Mouse (Mus musculus) adrenal gland, adult (tissue): ENCODE measurements at regions not wholly inside any gene's neighbourhood (a gene's known extent, or its start where the extent isn't known, plus 50 kb on each side); places are given as distances from the start of the nearest gene placed in this dataset.

Source experiments
- DNase-seq, 2 experiments: peaks; one replicate each; pipeline ENCODE4 v3.0.0; 2022 to 2023; ENCODE audit warnings: low spot score in 1 of 2; ENCODE audit not compliant: inconsistent age in 2 of 2

DNA sequence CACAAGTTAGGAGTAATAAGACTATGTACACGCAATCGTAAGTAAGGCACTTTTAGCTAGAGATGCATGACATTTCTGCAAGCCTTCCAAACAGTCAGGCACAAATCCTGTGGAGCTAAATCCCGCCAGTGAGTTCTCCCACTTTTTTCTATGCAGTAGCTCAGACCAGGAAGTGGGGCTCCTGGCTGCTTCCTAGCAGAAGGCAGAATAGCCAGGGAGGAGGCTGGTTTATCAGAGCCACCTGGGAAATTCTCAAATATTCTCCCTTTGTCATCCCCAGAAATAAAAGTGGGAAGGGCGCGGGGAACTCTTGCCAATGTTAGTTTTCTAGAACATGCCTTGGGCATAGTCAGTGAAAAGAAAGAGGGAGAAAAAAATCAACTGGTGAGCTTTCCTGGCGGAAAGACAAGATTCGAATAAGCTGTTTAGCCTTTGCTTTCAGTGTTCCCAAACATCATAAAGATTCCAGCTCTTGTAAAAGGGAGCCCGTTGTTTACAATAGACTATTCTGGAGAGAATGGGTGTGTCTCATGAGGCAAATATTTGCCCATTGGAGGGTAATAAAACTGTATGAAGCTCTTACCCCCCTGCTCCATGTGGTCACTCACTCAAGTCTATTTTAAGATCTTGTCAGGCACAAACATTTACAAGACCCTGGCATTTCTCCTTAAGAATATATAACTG, 167.2 kb upstream of the Lef1 start:
- no peak for DNase-seq

DNA sequence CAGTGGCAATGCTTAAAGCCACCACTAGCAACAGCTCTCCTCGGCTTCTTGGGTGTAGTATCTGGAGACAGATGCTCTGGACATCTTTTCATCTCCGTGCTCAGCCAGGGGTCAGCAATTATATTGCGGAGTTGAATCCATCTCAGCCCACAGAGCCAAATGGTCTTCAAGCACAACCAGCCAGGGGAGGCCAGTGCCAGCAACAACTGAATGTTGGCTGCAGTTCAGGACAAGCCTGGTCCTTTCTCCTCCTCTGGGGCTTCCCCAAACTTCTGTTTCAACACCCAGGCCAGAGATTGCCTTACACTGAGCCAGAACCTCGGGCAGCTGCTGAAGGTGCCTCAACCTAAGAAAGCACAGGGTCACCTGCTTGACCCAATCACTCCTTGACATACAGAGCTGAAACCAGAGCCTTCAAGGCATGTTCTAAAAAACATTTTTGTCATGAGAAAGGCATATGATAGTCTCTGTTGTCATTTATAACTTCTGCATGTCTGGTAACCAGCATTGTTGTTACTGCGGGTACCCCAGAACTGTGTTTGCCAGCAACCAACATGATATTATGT, 169.9 kb upstream of the Lef1 start:
- peak in 1 of 2 experiments; percentile 59 for DNase-seq

DNA sequence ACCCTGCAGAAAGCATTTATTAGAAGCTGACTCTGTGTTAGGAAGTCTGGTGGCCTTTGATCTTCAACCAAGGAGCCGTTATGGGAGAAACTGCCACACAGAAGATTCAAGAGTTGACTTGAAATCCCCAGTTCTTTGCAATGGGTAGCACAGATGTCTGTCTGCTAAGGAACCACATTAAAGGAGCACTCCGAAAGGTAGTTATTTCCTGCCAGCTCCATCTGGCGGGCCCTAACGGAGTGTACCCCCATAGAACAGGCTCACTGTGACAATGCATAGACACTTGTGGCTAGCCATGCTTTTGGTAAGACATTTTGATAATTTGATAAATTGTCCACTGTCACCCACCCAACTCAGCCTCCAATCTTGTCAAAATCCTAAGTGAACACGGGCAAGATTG, 173.3 kb upstream of the Lef1 start:
- DNase-seq = no peak

DNA sequence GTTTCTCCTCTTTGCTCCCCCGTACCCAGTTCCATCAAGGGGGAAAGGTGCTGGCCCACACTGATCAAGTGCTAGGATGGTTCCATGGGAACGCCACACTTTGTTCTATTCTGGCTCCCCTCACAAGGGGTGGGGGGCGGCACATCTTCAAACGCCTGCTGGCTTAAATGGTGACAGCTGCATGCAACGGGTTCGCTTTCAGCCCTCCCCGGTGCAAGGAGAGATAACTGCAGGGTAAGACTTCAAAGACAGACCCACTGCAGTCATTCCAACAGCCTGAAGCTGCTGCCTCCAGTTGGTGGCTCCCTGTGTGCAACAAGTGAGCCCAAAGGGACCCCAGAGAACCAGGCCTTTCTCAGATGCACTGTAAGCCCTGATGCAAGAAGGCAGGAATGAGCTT, 173.9 kb upstream of the Lef1 start:
- DNase-seq = no peak

DNA sequence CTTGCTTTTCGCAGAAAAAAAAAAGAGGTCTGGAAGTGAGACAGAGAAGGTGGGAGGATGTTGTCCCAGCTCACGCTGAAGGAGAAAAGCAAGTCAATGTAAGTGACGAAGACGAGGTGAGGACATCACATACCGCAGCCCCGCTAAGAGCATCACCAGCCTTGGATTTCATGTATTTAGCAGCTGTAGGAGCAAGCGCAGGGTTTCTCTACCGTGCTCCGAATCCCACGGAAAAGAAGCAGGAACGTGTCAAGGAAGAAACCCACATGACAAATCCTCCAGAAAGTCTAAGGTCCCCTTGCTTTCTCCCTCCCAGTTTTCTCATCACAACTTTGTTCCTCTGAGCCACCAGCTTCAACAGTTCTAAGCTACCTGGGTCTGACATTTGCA, 174.3 kb upstream of the Lef1 start:
- no peak for DNase-seq

DNA sequence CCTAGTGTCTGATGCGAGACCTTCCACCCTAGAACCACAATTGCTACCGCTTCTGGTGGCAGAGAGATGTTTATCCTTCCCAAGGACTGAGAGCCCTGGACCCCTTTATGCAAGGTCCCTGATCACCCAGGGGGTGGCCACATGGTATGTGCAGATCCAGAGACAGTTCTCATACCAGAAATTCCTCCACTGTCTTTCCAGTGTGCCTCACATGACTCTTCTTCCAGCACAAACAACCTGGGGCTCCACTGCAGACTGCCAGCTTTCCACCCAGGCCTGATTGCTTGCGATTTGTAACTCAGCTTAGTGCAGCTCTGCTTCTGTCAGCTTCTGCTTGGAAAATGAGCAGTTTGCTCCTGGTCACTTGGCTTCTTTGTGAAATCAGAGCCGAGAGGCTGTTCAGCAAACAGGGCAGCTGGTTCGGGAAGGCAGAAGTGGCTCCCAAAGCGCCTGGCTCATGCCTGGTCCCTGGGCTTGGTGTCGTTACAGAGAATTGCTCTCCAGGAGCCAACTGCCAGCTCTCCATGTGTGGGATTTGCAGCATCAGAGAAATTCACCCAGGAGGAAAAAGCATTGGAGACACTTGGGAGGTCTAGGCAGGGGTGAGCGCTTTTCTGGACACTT, 174.9 kb upstream of the Lef1 start:
- DNase-seq = no peak

DNA sequence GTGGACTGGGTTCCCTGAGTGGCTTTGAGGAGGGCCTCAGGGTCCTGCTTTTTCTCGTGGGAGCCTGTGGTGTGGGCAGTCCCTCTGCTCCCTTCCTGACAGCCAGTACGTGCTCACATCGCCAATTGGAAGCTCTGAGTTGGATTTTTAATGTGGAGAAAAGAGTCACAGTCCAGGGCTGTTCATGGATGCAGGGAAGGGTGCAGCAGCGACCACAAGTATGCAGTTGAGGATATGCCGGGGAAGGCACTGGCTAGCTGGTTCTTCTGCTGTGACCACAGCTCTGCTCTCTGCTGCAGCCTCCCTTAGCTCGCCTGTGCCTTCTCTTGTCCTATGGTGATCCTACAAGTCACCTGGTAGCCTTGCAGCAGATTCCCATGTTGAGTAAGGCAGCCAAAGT, 177.5 kb upstream of the Lef1 start:
- DNase-seq = no peak

DNA sequence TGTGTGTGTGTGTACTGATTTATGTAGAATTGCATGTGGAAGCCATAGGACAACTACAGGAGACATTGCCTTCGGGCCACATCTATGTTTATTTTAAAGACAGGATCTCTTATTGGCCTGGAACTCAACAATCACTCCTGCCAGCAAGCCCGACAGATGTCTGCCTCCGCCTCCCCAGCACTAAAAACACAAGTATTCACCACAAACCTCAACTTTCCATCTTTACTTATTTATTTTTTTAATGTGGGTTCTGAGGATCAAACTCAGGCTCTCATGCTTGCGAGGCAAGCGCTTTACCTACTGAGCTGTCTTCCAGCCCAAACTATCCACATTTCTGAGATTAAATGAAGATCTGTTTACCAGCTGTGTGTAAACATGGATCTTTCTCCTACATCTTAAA, 178.0 kb upstream of the Lef1 start:
- DNase-seq = no peak

DNA sequence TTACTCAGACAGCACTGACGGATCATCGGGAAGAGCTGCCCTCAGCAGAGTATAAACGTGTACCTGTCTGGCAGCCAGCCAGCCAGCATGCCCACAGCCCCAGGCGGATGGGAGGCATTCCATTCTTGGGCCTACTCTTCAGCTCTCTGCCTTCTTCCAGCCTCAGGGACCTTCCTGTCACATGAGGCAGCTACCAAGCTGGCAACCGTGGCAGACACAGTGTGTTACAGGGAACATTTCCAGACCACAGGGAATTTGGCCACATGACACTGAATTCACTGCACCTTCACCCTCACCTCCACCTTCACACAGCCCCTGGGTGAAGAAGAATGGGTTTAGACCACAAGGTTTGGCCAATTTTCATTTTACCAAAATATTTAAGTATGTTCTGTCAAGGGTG, 185.3 kb upstream of the Lef1 start:
- no peak for DNase-seq

DNA sequence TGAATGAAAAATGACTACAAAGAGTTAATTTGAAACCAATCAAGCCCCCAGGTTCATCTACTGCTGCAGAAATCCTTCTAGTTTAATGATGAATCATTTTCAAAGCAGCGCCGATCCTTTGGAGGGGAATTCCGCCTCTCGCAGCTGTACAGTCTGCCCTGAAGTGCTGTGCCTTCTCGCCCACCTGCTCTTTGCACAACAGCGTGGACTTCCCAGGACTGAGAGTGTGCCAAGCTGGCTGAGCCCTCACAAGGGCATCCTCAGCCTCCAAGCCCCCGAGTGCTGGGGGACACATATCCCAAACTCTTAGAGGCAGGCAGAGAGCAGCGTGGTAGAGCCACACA, 186.7 kb upstream of the Lef1 start:
- DNase-seq = no peak

DNA sequence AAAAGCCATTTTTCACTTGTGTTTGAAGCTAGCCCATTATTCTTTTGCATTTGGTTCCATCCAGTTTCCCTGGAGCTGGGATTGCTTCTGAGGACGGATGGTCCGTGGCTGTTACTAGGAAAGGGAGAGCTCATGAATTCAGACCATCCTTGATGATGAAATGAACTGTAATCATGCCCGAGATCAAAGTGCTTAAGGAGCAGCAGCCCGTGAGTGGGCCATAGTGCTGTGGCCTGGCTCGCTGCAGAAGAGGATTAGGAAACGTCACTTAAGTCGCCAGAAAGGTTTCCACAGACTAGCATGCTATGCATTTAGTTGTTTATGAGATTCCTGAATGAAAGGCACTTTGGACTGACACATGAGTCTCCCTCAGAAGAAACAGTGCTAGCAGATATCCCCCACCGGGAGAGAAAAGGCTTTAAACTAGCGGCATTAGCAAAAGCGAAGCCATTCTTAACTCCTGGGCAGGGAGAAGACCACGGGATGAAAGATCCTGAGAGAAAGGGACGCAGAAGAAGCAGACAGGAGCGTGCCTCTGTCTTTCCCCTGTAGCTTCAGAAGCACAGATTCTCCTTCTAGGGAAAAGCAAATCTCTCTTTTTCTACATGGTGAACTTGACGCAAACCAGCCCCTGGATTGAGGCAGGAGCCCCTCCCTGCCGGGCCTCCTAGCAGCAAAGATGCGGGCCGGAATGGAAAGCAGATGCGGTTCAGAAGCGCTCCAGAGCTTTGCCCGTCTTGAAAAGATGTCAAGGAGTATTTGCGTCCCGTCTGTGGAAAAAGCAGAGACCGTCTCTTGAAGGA, 187.3 kb upstream of the Lef1 start:
- DNase-seq = no peak

DNA sequence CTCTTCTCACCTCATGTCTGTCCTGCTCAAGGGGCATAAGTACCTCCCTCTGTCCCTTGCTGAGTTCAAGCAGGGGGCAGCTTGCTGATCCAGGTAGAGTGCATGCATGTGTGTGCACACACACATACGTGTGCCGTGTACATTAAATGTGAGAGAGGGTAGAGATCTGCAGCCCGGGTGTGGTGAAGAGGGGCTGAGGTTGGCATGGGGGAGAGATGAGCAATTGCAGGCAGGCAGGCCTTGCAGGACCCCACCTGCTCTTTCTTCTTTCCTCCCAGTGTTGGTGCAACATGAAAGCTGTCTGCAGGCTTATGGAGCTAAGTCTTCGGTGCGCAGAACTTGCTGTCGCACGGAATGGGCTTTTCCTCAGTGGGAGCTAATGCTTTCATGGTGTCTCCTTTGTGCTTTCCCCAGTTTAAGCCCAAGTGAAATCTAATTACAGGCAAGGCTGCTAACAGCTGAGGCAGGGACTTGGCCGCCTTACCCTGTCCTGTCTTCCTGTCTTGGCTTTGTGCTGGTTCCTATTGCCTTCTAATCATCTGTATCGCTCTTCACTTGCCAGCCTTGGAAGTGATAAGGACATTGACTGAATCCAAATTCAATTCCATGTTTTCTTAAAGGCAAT, 188.5 kb upstream of the Lef1 start:
- no peak for DNase-seq

DNA sequence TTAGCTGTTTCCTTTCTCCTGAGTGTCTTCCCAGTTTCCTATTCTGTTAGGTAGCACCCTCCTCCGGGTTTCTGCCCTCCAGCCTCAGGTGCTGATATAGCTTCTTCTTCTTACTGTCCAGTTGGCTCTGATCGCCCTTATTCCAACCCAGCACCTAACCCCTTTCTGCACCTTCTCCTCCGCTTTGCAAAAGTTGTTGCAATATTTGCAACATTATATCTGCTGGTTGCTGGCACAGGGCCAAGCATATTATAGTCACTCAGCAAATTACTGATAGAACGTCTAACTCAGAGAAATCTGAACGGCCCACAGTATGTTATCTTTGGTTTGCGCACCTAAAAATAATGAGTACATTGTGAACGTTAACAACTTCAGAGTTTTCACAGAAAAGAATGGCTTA, 183.6 kb upstream of the Rpl34 start:
- DNase-seq = no peak

DNA sequence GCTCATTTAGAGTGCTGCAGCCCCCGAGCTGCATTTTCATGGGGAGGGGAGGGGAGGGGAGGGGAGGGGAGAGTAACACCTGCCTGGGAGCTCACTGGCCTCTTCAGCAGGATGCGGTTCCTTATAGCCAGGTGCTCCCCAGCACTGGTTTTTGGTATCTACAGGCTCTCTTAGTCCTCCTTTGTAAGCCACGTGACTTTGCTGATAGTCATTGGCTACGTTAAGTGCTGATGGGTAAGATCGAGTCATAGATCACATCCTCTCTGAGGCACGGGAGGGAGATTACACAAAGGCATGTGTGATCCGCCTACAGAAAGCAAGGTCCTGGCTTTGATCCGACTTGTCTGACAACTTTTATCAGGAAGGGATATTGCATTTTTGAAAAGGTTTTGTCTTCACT, 174.9 kb upstream of the Rpl34 start:
- no peak for DNase-seq

DNA sequence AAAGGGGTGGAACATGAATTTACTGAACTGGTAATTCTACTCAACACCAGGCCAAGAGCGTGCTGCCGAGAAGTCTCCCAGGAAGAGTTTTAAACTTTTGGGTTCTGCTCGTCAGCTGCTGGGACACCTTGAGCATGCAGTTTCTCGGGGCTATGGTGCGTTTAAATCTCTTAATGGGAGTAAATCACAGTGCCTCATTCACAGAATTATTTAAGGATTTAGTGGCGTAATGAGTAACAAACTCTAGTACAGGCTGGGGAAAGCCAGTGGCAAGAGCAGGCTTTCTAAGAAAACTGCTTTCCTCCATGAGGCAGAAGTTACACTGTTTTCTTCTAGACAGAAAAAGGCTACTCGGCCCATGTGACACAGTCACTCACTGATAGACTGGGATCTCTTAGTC, 173.1 kb upstream of the Rpl34 start:
- no peak for DNase-seq

DNA sequence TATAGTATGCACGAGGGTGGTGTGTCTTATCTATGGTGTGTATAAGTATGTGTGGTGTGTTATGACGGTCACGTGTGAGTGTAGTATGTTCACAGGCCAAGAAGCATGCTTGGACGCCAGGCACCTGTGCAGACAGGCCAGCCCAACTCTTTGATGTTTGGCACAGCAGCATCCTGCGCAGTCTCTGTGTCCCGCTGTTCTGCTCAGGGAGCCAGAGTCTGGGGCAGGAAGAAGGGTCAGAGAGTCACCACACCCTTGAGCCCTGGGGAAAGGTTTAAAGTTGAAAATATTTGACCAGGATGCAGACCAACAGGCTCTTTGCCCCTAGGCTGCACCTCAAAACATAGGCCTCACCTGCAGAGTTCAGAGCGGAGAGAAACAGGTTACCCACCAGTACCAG, 172.2 kb upstream of the Rpl34 start:
- DNase-seq = no peak

DNA sequence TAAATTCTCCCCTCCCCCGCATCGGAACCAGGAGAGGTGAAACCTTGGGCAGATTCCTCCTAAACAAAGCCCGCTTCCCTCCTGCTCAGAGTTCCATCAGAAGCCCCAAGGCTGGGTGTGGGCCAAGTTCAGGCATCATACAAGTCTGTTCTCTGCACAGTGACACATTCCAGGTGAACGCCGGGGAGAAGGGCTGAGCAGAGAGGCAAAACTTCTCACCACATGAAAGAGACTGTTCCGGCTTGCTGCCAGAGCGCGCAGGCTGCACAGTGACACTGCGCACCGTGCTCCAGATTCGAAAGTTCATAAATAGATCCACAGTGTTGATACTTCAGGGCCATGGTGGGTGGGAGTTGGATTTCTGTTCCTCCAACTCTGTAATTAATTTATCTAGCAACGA, 171.1 kb upstream of the Rpl34 start:
- no peak for DNase-seq

DNA sequence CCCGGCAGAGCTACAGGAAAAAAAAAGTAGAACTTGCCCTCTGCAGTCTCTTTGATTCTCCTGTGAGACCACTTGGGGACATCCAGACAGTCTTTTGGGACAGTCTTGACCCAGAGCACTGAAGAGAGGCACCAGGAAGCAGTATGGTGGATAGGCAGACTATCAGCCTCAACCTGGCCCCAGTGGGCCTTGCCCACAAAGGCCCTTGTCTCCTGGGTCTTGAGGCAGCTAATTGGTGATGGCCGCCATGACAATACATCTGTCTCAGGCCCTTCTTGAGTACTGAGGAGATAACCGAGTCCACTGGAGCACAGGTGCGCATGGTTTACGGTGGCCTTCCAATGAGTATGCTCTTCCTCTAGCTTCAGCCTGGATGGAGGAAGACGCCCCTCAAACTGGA, 170.6 kb upstream of the Rpl34 start:
- no peak for DNase-seq

DNA sequence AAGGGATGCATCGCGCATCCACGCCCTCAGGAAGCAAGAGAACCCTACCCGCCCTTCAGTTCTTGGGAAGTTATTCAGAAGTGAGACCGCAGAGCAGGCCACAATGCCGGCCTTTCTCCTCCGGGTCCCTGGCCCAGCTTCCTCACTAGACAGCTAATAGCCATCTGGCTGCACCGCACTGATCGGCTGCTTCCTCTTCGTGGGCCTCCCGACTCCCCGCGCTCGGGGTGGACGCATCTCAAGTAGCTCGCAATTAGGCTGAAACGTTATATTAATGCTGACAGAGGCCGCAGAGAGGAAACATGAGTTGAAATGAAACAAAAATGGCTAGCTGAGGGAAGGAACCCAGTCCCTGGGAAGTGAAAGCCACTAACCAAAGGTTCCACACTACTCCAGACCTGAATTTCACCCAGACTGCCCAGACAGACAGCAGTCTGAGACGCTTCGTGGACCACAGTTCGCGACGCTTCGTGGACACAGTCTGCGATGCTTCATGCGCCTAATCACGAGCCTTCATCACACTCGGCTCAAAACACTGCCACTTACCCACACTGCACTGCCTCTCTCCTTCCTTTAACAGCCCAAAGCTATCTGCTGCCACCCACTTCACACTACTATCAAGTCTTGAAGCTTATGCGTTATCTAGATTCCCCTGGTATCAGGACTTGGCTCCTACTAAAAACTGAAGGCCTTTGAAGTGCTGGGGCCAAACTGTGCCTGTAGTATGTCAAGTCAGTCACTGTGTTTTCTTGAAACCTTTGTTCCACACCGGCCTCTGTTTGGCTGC, 170.0 kb upstream of the Rpl34 start:
- peak; percentile 15 to 49 for DNase-seq

DNA sequence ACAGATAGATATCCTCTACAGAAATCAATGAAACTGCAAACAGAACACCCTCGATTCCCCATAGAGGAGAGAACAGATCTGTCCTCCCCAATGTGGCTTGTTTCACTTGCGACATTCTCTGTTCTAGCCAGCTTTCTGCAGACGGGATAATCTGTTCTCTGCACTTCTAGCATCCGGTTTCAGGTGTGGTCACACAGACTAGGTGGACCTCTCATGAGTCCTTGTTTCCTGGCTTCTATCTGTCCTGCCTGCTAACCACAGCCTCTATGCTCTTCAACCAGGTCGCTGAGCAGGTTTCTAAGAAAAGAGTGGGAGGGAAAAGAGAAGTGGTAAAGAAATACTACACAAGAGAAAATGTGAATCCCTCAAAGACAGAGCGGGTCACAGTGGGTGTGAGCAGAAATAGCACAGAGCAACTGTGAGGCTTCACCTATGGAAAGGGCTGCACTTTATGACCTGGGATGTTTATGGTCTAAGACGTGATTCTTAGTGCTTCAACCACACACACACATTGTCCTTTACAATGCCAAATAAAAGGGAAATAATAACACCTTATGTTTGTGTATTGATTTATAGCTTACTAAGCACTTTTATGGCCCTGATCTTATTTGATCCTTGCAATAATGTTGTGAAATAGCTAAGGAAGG, 164.1 kb upstream of the Rpl34 start:
- no peak for DNase-seq
